Mouse (Mus musculus): ENCODE data around the gene Lgr4. TPM values are rescaled to one million over a fixed set of nuclear protein-coding genes. Genes with fewer than 3 reads are reported as not detected.

Gene Lgr4
- total and polyA plus RNA-seq, 2 experiments, result 16.9 to 53.9 TPM

DNA sequence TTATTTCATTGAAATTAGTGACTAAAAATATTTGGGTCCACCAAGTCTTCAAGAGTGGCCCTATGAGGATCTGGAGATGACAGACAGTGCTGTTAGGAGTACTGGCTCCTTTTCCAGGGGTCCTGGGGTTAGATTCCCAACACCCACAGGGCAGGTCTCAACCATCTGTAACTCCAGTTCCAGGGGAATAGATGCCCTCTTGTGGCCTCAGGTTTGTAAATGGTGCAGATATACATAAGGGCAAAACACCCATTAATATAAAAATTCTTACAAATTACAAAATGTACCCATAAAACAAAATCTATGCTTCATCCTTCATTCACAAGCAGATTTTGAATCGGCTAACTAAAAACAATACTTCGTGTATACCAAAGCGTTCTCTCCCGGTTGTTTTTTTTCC, 27.4 kb upstream of the Lgr4 start:
- Histone ChIP-seq H3K79me2 (ENCODE audit: control insufficient read depth, insufficient read depth, low read length) (peaks cover 4% of the 10 kb centered on the region; the same call in 1 of the 2 replicates), H3K27ac (replicated peaks; ENCODE audit: insufficient read depth, low read depth, low read length) (no peak overlapping the region), H3K9ac (ENCODE audit: low read depth, low read length) (no peak overlapping the region), H3K4me3 (ENCODE audit: insufficient read depth, low read depth, low read length) (peak overlapping the region; percentile 72; the same call in 1 of the 2 replicates), H3K36me3 (ENCODE audit: control insufficient read depth, insufficient read depth, low read length) (peaks cover 8% of the 10 kb centered on the region), H3K4me1 (ENCODE audit: control insufficient read depth, insufficient read depth, low read length) (peaks cover 4% of the 10 kb centered on the region), H3K27me3 (ENCODE audit: control insufficient read depth, insufficient read depth, low read length) (no peaks in the 10 kb centered on the region)
- peak; percentile 28 for DNase-seq (ENCODE audit: extremely low read depth, low read depth, low spot score)
- TF ChIP-seq POLR2A (IDR thresholded peaks at IDR 0.05; ENCODE audit: extremely low read depth, insufficient read depth, low read length) (no peak), CTCF (IDR thresholded peaks at IDR 0.05; ENCODE audit: low read depth, low read length) (no peak)
- WGBS, result 34% methylated on average over 4 of the region's 4 CpGs

DNA sequence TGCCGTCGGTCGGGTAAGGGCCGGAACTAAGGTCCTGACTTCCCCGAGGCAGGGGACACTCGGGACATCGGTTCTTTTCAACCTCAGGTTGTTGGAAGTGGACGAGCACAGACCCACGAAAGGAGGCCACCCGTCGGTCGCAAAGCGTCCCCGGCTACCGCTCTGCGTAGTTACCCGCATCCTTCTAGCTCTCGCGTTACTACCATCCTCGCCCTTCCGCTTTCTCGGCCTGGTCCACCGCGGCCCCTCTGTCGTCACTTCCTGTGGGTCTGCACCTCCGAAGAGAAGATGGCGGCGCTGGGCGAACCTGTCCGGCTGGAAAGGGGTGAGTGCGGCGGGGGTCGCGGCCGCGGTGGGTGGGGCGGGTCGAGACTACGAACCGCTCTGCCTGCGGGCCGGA, 26.9 kb upstream of the Lgr4 start, which contains the start of gene Lin7c:
TSS of gene Lin7c (plus strand) at position 257 of the 400 bp plus-strand sequence.
- H3K9ac ChIP-seq (ENCODE audit: low read depth, low read length), result peak within 1 kb of the TSS; percentile 94
- TF ChIP-seq CTCF (IDR thresholded peaks at IDR 0.05; ENCODE audit: low read depth, low read length) (no peak), POLR2A (IDR thresholded peaks at IDR 0.05; ENCODE audit: extremely low read depth, insufficient read depth, low read length) (peak; percentile 65; the same call in 1 of the 2 replicates)
- H3K79me2 ChIP-seq (ENCODE audit: control insufficient read depth, insufficient read depth, low read length), result peaks cover 4% of the 10 kb centered on the region; the same call in 1 of the 2 replicates
- peaks cover 4% of the 10 kb centered on the region for H3K4me1 ChIP-seq (ENCODE audit: control insufficient read depth, insufficient read depth, low read length)
- no peaks in the 10 kb centered on the region for H3K27me3 ChIP-seq (ENCODE audit: control insufficient read depth, insufficient read depth, low read length)
- peaks cover 12% of the 10 kb centered on the region for H3K36me3 ChIP-seq (ENCODE audit: control insufficient read depth, insufficient read depth, low read length)
- under 1% methylated on average over 42 of the region's 42 CpGs for WGBS
- DNase-seq (ENCODE audit: extremely low read depth, low read depth, low spot score), result peak; percentile 84
- H3K27ac ChIP-seq (replicated peaks; ENCODE audit: insufficient read depth, low read depth, low read length), result peak within 1 kb of the TSS; percentile 61
- peak within 1 kb of the TSS; percentile 72 for H3K4me3 ChIP-seq (ENCODE audit: insufficient read depth, low read depth, low read length)

DNA sequence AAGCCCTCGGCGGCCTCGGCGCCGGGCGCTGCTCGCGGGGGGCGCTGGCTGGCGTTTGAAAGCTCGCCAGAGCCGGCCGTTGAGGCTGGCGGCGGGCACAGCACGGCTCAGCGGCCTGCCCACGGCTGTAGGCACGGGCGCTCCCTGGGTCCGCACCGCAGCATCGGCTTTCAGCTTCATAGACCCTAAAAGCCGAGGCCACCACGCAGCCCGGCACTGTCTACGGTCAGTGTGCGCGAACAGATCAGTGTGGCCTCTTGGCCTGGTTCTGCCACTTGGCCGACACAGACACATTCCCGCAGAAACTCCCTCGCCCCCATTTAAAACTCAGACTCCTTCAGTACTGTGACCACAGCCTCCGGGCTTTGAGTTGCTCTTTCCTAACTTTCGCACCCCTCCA, 26.4 kb upstream of the Lgr4 start:
- WGBS, result 1% methylated on average over 33 of the region's 34 CpGs
- peaks cover 4% of the 10 kb centered on the region; the same call in 1 of the 2 replicates for H3K79me2 ChIP-seq (ENCODE audit: control insufficient read depth, insufficient read depth, low read length)
- peak overlapping the region; percentile 72 for H3K4me3 ChIP-seq (ENCODE audit: insufficient read depth, low read depth, low read length)
- H3K36me3 ChIP-seq (ENCODE audit: control insufficient read depth, insufficient read depth, low read length), result peaks cover 16% of the 10 kb centered on the region
- peak overlapping the region; percentile 51 for H3K27ac ChIP-seq (replicated peaks; ENCODE audit: insufficient read depth, low read depth, low read length)
- TF ChIP-seq CTCF (IDR thresholded peaks at IDR 0.05; ENCODE audit: low read depth, low read length) (no peak), POLR2A (IDR thresholded peaks at IDR 0.05; ENCODE audit: extremely low read depth, insufficient read depth, low read length) (no peak)
- H3K9ac ChIP-seq (ENCODE audit: low read depth, low read length), result peak overlapping the region; percentile 94
- no peaks in the 10 kb centered on the region for H3K27me3 ChIP-seq (ENCODE audit: control insufficient read depth, insufficient read depth, low read length)
- peak; percentile 50 for DNase-seq (ENCODE audit: extremely low read depth, low read depth, low spot score)
- H3K4me1 ChIP-seq (ENCODE audit: control insufficient read depth, insufficient read depth, low read length), result peaks cover 4% of the 10 kb centered on the region

DNA sequence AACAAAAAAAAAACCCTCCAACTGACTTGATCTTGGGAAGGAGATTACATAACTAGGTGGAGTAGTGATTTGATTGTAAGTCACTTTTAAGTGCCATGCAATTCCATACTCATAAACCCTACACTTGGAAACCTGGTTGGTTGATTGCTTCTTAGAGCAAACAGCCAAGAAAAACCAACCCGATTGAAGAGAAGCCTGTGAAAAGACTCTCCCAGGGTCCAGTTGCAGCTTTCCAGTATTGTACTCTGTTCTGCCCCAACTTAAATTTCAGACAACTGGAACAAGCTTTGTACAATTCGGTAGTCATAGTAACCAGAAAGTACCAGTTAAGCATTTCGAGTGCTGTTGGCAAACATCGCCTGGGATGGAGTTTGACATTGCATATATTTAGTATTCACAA, 26.0 kb upstream of the Lgr4 start:
- TF ChIP-seq POLR2A (IDR thresholded peaks at IDR 0.05; ENCODE audit: extremely low read depth, insufficient read depth, low read length) (no peak), CTCF (IDR thresholded peaks at IDR 0.05; ENCODE audit: low read depth, low read length) (no peak)
- peak overlapping the region; percentile 72 for H3K4me3 ChIP-seq (ENCODE audit: insufficient read depth, low read depth, low read length)
- H3K9ac ChIP-seq (ENCODE audit: low read depth, low read length), result peak overlapping the region; percentile 94; the same call in 1 of the 2 replicates
- peaks cover 4% of the 10 kb centered on the region for H3K4me1 ChIP-seq (ENCODE audit: control insufficient read depth, insufficient read depth, low read length)
- DNase-seq (ENCODE audit: extremely low read depth, low read depth, low spot score), result peak; percentile 52
- peaks cover 19% of the 10 kb centered on the region for H3K36me3 ChIP-seq (ENCODE audit: control insufficient read depth, insufficient read depth, low read length)
- H3K27ac ChIP-seq (replicated peaks; ENCODE audit: insufficient read depth, low read depth, low read length), result peak overlapping the region; percentile 51
- 9% methylated on average over 4 of the region's 4 CpGs for WGBS
- H3K79me2 ChIP-seq (ENCODE audit: control insufficient read depth, insufficient read depth, low read length), result peaks cover 4% of the 10 kb centered on the region; the same call in 1 of the 2 replicates
- H3K27me3 ChIP-seq (ENCODE audit: control insufficient read depth, insufficient read depth, low read length), result no peaks in the 10 kb centered on the region

DNA sequence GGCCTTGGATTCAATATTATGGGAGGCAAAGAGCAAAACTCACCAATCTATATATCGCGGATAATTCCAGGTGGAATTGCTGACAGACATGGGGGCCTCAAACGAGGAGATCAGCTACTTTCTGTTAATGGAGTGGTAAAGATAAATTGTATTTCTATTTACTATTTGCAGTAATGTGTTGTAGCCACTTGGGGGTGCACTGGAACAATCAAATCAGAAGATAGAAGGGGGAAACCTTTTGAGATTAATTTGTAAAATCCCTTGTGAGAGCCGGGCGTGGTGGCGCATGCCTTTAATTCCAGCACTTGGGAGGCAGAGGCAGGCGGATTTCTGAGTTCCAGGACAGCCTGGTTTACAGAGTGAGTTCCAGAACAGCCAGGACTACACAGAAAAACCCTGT, 21.1 kb upstream of the Lgr4 start:
- no peak for DNase-seq (ENCODE audit: extremely low read depth, low read depth, low spot score)
- peaks cover 47% of the 10 kb centered on the region for H3K36me3 ChIP-seq (ENCODE audit: control insufficient read depth, insufficient read depth, low read length)
- H3K27me3 ChIP-seq (ENCODE audit: control insufficient read depth, insufficient read depth, low read length), result no peaks in the 10 kb centered on the region
- 77% methylated on average over 7 of the region's 7 CpGs for WGBS
- H3K79me2 ChIP-seq (ENCODE audit: control insufficient read depth, insufficient read depth, low read length), result no peaks in the 10 kb centered on the region; the same call in 1 of the 2 replicates
- no peak overlapping the region for H3K4me3 ChIP-seq (ENCODE audit: insufficient read depth, low read depth, low read length)
- no peak for TF ChIP-seq POLR2A (IDR thresholded peaks at IDR 0.05; ENCODE audit: extremely low read depth, insufficient read depth, low read length)
- TF ChIP-seq CTCF (IDR thresholded peaks at IDR 0.05; ENCODE audit: low read depth, low read length), result peak; percentile 25; the same call in 1 of the 2 replicates
- no peak overlapping the region for H3K27ac ChIP-seq (replicated peaks; ENCODE audit: insufficient read depth, low read depth, low read length)
- H3K4me1 ChIP-seq (ENCODE audit: control insufficient read depth, insufficient read depth, low read length), result peaks cover 3% of the 10 kb centered on the region; the same call in 1 of the 2 replicates
- H3K9ac ChIP-seq (ENCODE audit: low read depth, low read length), result no peak overlapping the region

DNA sequence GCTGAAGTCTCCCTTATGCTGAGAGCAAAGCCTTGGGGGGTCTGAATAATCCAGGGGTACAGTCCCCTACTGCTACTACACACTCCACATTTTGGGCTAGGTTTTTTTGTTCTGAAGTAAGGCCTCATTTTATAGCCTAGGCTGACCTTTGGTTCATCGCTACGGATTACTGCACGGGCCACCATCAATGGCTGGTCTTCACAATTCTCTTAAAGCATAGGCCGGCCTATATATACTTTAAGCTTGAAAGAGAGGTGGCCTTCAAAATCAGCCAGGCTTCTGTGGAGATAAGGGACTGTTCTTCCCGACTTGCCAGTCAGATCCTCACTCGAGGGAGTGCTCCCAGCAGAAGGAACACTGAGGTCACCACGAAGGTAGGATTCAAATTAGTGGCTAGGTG, 14.6 kb upstream of the Lgr4 start:
- DNase-seq (ENCODE audit: extremely low read depth, low read depth, low spot score), result no peak
- Histone ChIP-seq H3K9ac (ENCODE audit: low read depth, low read length) (no peak overlapping the region), H3K79me2 (ENCODE audit: control insufficient read depth, insufficient read depth, low read length) (no peaks in the 10 kb centered on the region), H3K27ac (replicated peaks; ENCODE audit: insufficient read depth, low read depth, low read length) (no peak overlapping the region), H3K4me1 (ENCODE audit: control insufficient read depth, insufficient read depth, low read length) (no peaks in the 10 kb centered on the region), H3K27me3 (ENCODE audit: control insufficient read depth, insufficient read depth, low read length) (no peaks in the 10 kb centered on the region), H3K4me3 (ENCODE audit: insufficient read depth, low read depth, low read length) (no peak overlapping the region), H3K36me3 (ENCODE audit: control insufficient read depth, insufficient read depth, low read length) (peaks cover 24% of the 10 kb centered on the region)
- 71% methylated on average over 7 of the region's 7 CpGs for WGBS
- TF ChIP-seq CTCF (IDR thresholded peaks at IDR 0.05; ENCODE audit: low read depth, low read length) (no peak), POLR2A (IDR thresholded peaks at IDR 0.05; ENCODE audit: extremely low read depth, insufficient read depth, low read length) (no peak)

Measured in liver, adult 2 months (tissue).